Mouse (Mus musculus): Measurements from ENCODE around the gene Dnajc22.
A peak's percentile ranks its signal among the peaks of the same experiment; 100 is the strongest.

Gene Dnajc22

GRCm38 (mm10) chr15:99087253-99088075, 5.5 kb upstream of the Dnajc22 start, which contains the start of gene C1ql4:
Gene C1ql4, minus strand, starts transcription at chr15:99087817.
- peak in 1 of 2 experiments; percentile 72 for DNase-seq (ENCODE audit: low spot score in 2 of 2)

GRCm38 (mm10) chr15:99088292-99088691, 4.7 kb upstream of the Dnajc22 start:
- peak; percentile 65 to 84 for DNase-seq (ENCODE audit: low spot score in 2 of 2)

- DNase-seq (ENCODE audit: low spot score in 2 of 2), result no peak
Observed at GRCm38 (mm10) chr15:99089069-99089468, 3.9 kb upstream of the Dnajc22 start.

GRCm38 (mm10) chr15:99093291-99094258, 605 bp downstream of the Dnajc22 start:
- peak in 1 of 2 experiments; percentile 42 for DNase-seq (ENCODE audit: low spot score in 2 of 2)

GRCm38 (mm10) chr15:99094631-99095270, 1.8 kb downstream of the Dnajc22 start:
- DNase-seq (ENCODE audit: low spot score in 2 of 2), result no peak

- no peak for DNase-seq (ENCODE audit: low spot score in 2 of 2)
Observed at GRCm38 (mm10) chr15:99095356-99095755, 2.4 kb downstream of the Dnajc22 start.

GRCm38 (mm10) chr15:99096061-99096793, 3.3 kb downstream of the Dnajc22 start:
- DNase-seq (ENCODE audit: low spot score in 2 of 2), result no peak

- DNase-seq (ENCODE audit: low spot score in 2 of 2), result no peak
Observed at GRCm38 (mm10) chr15:99096831-99097500, 4.0 kb downstream of the Dnajc22 start.

GRCm38 (mm10) chr15:99097840-99098492, 5.0 kb downstream of the Dnajc22 start:
- DNase-seq (ENCODE audit: low spot score in 2 of 2), result no peak

- no peak for DNase-seq (ENCODE audit: low spot score in 2 of 2)
Observed at GRCm38 (mm10) chr15:99098493-99098861, 5.5 kb downstream of the Dnajc22 start.

- peak in 1 of 2 experiments; percentile 47 for DNase-seq (ENCODE audit: low spot score in 2 of 2)
Observed at GRCm38 (mm10) chr15:99099139-99099556, 6.2 kb downstream of the Dnajc22 start.

- DNase-seq (ENCODE audit: low spot score in 2 of 2), result no peak
Observed at GRCm38 (mm10) chr15:99099984-99100383, 7.0 kb downstream of the Dnajc22 start.

GRCm38 (mm10) chr15:99105238-99105637, 12.3 kb downstream of the Dnajc22 start:
- no peak for DNase-seq (ENCODE audit: low spot score in 2 of 2)

GRCm38 (mm10) chr15:99107866-99108265, 14.9 kb downstream of the Dnajc22 start:
- no peak for DNase-seq (ENCODE audit: low spot score in 2 of 2)

GRCm38 (mm10) chr15:99111139-99111538, 18.2 kb downstream of the Dnajc22 start:
- no peak for DNase-seq (ENCODE audit: low spot score in 2 of 2)

- DNase-seq (ENCODE audit: low spot score in 2 of 2), result no peak
Observed at GRCm38 (mm10) chr15:99111809-99112208, 18.8 kb downstream of the Dnajc22 start.

GRCm38 (mm10) chr15:99112843-99113395, 19.9 kb downstream of the Dnajc22 start:
- DNase-seq (ENCODE audit: low spot score in 2 of 2), result no peak

GRCm38 (mm10) chr15:99113396-99113975, 20.5 kb downstream of the Dnajc22 start:
- DNase-seq (ENCODE audit: low spot score in 2 of 2), result no peak

- DNase-seq (ENCODE audit: low spot score in 2 of 2), result no peak
Observed at GRCm38 (mm10) chr15:99114312-99115064, 21.5 kb downstream of the Dnajc22 start.

Measured in spleen, postnatal 10 days (tissue).